Mouse (Mus musculus): ENCODE measurements around the gene Alpi. TPM values are rescaled to one million over a fixed set of nuclear protein-coding genes. Genes with fewer than 3 reads are reported as not detected.

The Alpi gene
- polyA plus RNA-seq, 1 experiment from 2014 or later: not detected

DNA sequence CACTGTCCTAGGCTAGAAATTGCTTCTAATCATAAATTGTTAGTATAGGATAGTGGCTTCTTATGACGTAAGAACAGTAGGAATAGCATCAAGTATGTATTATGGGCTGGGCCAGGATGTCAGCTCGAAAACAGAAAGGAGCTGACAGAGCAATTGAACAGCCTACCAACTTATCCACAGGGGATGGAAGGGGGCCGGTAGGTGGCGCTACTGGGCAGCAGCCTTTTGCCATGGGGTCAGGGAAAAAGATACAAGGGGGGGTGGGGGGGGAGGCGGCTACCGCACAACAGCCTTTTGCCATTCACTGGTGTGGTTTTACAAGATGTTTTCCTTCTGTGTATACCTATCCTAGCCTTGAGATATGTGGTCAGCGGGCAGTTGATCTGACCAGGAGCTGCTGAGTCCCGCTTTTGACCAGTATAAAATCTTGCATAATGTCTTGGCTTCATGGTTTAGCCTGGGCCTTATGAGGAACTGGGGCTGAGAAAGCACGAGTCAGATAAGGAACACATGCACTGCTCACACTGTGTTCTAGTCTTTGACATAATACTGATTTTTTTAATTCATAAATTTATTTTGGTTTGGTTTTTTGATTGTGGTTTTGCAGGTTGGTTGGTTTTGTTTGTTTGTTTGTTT, 10.4 kb upstream of the Alpi start:
- Histone ChIP-seq H3K9me3 (ENCODE audit: control insufficient read depth, low read length) (no peaks in the 10 kb centered on the region), H3K27ac (ENCODE audit: low read depth, low read length) (no peak overlapping the region), H3K4me3 (ENCODE audit: low read depth, low read length) (no peak overlapping the region), H3K27me3 (ENCODE audit: control insufficient read depth, insufficient read depth, low read length) (no peaks in the 10 kb centered on the region), H3K4me2 (replicated peaks; ENCODE audit: low read depth, low read length) (no peak overlapping the region), H3K4me1 (replicated peaks; ENCODE audit: control insufficient read depth, insufficient read depth, low read length) (no peaks in the 10 kb centered on the region), H3K36me3 (ENCODE audit: control insufficient read depth, insufficient read depth, low read length) (no peaks in the 10 kb centered on the region), H3K9ac (ENCODE audit: low read depth, low read length) (no peak overlapping the region)
- DNase-seq (ENCODE audit: low spot score) (peak; percentile 58), ATAC-seq (ENCODE audit: low FRiP score) (no peak)
- 38% methylated on average over 9 of the region's 9 CpGs for WGBS

DNA sequence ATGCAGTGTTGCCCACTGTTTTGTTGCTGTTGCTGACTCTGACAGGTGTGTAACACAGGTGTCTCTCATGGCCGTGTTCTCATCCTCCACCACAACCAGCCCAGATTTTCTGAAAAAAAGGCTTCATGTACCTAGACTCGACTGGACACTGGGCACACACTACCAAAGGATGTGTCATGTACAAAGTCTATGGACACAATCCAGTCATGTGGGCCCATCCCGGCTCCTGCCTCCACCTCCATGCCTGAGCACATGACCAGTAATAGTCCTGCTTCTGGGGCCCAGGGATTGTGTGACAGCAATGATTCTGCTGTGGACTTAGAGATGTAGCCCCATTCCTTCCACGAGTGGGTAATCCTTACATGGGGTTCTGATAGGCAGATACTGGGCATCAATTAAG, 7.2 kb upstream of the Alpi start:
- no peak overlapping the region for H3K4me3 ChIP-seq (ENCODE audit: low read depth, low read length)
- no peak overlapping the region for H3K27ac ChIP-seq (ENCODE audit: low read depth, low read length)
- H3K36me3 ChIP-seq (ENCODE audit: control insufficient read depth, insufficient read depth, low read length): no peaks in the 10 kb centered on the region
- no peak for ATAC-seq (ENCODE audit: low FRiP score)
- no peak overlapping the region for H3K4me2 ChIP-seq (replicated peaks; ENCODE audit: low read depth, low read length)
- WGBS: 86% methylated on average over 4 of the region's 4 CpGs
- no peaks in the 10 kb centered on the region for H3K9me3 ChIP-seq (ENCODE audit: control insufficient read depth, low read length)
- no peak for DNase-seq (ENCODE audit: low spot score)
- H3K4me1 ChIP-seq (replicated peaks; ENCODE audit: control insufficient read depth, insufficient read depth, low read length): no peaks in the 10 kb centered on the region
- H3K27me3 ChIP-seq (ENCODE audit: control insufficient read depth, insufficient read depth, low read length): no peaks in the 10 kb centered on the region
- no peak overlapping the region for H3K9ac ChIP-seq (ENCODE audit: low read depth, low read length)

DNA sequence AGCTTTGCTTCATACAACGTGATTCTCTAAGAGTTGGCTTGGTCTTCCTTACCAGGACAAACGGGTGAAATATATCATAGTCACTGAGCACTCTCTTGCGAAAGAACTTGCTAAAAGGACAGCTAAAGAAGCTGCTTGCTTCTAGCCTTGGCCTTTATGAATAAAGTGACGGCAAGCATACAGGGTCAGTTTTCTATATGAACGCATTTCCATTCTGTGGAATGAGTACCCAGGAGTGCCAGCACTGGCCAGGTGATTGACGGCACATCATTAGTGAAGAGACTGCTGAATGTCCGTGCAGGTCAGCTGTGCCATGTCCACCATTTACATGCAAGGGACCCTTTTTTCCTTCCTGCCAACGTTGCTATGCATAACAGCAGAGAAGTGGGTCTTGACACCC, 5.1 kb upstream of the Alpi start:
- 79% methylated on average over 8 of the region's 8 CpGs for WGBS
- Histone ChIP-seq H3K27ac (ENCODE audit: low read depth, low read length) (no peak overlapping the region), H3K4me2 (replicated peaks; ENCODE audit: low read depth, low read length) (no peak overlapping the region), H3K9ac (ENCODE audit: low read depth, low read length) (no peak overlapping the region), H3K36me3 (ENCODE audit: control insufficient read depth, insufficient read depth, low read length) (no peaks in the 10 kb centered on the region), H3K4me3 (ENCODE audit: low read depth, low read length) (no peak overlapping the region), H3K27me3 (ENCODE audit: control insufficient read depth, insufficient read depth, low read length) (no peaks in the 10 kb centered on the region), H3K4me1 (replicated peaks; ENCODE audit: control insufficient read depth, insufficient read depth, low read length) (no peaks in the 10 kb centered on the region), H3K9me3 (ENCODE audit: control insufficient read depth, low read length) (no peaks in the 10 kb centered on the region)
- DNase-seq (ENCODE audit: low spot score) (no peak), ATAC-seq (ENCODE audit: low FRiP score) (no peak)

DNA sequence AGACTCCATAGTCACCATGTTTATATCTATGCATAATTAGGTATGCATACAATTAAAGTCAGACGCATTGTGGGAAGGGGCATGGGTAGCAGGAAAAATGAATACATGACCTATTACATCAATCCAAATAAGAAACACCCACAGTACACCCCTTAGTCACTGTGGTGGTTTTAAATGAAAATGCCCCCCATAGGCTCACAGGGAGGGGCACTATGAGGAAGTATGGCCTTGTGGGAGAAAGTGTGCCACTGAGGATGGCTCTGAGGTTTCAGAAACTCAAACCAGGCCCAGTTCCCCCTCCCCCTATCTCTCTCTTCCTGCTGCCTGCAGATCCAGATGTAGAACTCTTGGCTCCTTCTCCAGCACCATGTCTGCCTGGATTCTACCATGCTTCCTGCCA, 2.5 kb upstream of the Alpi start:
- H3K36me3 ChIP-seq (ENCODE audit: control insufficient read depth, insufficient read depth, low read length): no peaks in the 10 kb centered on the region

DNA sequence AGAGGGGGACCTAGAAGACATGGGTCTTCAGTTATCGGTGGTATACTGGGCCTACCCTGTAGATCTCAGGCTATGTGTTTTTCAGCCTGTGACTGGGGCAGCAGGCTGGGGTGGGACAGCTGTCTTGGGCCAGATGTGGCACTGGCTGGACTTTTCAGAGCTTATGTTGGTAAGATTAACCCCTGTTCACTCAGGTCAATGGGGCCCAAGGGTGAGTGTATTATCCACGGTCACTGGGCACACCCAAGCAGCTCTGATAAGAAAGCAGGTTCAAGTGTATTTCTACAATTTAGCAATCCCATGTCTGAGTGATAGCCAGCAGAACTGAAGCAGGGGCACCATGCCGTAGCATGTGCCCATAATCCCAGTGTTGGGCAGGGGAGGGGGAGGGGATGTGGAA, 708 bp upstream of the Alpi start:
- 93% methylated on average over 3 of the region's 3 CpGs for WGBS
- Histone ChIP-seq H3K4me1 (replicated peaks; ENCODE audit: control insufficient read depth, insufficient read depth, low read length) (no peaks in the 10 kb centered on the region), H3K4me2 (replicated peaks; ENCODE audit: low read depth, low read length) (no peak overlapping the region), H3K9me3 (ENCODE audit: control insufficient read depth, low read length) (no peaks in the 10 kb centered on the region), H3K4me3 (ENCODE audit: low read depth, low read length) (no peak overlapping the region), H3K27ac (ENCODE audit: low read depth, low read length) (no peak overlapping the region), H3K27me3 (ENCODE audit: control insufficient read depth, insufficient read depth, low read length) (no peaks in the 10 kb centered on the region; the same call in 1 of the 2 replicates), H3K9ac (ENCODE audit: low read depth, low read length) (no peak overlapping the region), H3K36me3 (ENCODE audit: control insufficient read depth, insufficient read depth, low read length) (no peaks in the 10 kb centered on the region)
- no peak for ATAC-seq (ENCODE audit: low FRiP score)
- no peak for DNase-seq (ENCODE audit: low spot score)

More for the DNA sequence above, 2.5 kb upstream of the Alpi start:
- no peak for ATAC-seq (ENCODE audit: low FRiP score)
- 79% methylated on average over 1 of the region's 1 CpGs for WGBS
- Histone ChIP-seq H3K4me3 (ENCODE audit: low read depth, low read length) (no peak overlapping the region), H3K27ac (ENCODE audit: low read depth, low read length) (no peak overlapping the region), H3K9me3 (ENCODE audit: control insufficient read depth, low read length) (no peaks in the 10 kb centered on the region), H3K9ac (ENCODE audit: low read depth, low read length) (no peak overlapping the region), H3K4me2 (replicated peaks; ENCODE audit: low read depth, low read length) (no peak overlapping the region), H3K4me1 (replicated peaks; ENCODE audit: control insufficient read depth, insufficient read depth, low read length) (no peaks in the 10 kb centered on the region), H3K27me3 (ENCODE audit: control insufficient read depth, insufficient read depth, low read length) (no peaks in the 10 kb centered on the region; the same call in 1 of the 2 replicates)
- DNase-seq (ENCODE audit: low spot score): no peak

DNA sequence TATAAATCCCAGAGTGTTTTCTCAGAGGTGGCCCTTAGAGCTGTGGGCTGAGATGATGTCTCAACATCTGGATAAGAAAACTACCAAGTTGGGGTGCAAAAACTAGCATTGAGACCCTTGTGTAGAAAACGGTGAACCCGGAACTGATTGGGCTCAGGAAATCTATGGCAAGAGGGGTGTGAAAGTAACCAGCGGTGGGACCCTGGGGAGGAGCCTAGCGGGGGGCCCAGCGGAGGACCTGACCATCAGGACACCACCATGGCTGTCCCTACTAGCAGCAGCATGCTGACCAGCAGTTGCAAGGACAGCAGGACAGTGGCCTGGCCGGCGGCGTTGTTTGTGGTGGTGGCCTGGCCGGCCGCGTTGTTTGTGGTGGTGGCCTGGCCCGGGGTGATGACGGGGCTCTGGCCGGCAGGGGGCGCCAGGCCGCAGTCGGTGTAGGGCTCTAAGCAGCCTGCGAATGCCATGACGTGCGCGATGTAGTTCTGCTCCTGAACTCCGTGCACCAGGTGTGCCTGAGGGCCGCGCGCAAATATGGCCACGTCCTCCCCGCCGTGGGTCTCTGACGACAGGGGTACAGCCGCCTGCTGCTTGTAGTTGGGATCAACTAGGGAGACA, 2.9 kb downstream of the Alpi start:
- H3K36me3 ChIP-seq (ENCODE audit: control insufficient read depth, insufficient read depth, low read length): no peaks in the 10 kb centered on the region
- H3K4me3 ChIP-seq (ENCODE audit: low read depth, low read length): no peak overlapping the region
- peak overlapping the region; percentile 1; the same call in 1 of the 2 replicates for H3K4me2 ChIP-seq (replicated peaks; ENCODE audit: low read depth, low read length)
- peak; percentile 75 for ATAC-seq (ENCODE audit: low FRiP score)
- H3K9me3 ChIP-seq (ENCODE audit: control insufficient read depth, low read length): no peaks in the 10 kb centered on the region
- H3K4me1 ChIP-seq (replicated peaks; ENCODE audit: control insufficient read depth, insufficient read depth, low read length): no peaks in the 10 kb centered on the region
- no peak overlapping the region for H3K27ac ChIP-seq (ENCODE audit: low read depth, low read length)
- DNase-seq (ENCODE audit: low spot score): peak; percentile 83
- no peaks in the 10 kb centered on the region; the same call in 1 of the 2 replicates for H3K27me3 ChIP-seq (ENCODE audit: control insufficient read depth, insufficient read depth, low read length)
- WGBS: 14% methylated on average over 30 of the region's 30 CpGs
- H3K9ac ChIP-seq (ENCODE audit: low read depth, low read length): no peak overlapping the region

DNA sequence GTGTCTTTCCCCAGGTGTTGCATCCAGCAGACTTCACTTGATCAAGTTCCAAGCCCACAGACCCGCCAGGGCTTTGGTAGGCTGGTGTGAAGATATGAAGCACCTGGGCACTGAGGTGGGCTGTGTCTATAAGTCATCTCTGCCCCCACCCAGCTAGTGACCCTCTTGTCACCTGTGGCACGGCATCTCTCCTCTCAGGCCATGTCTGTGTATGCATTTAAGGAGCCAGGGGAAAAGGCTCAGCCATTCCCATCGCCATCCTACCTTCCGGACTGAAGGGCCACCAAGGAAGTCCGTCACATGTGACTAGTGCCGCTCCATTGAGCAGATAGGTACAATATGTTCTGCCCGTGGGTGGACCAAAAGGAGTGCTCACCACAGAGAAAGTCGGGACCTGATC, 5.8 kb downstream of the Alpi start:
- Histone ChIP-seq H3K9ac (ENCODE audit: low read depth, low read length) (no peak overlapping the region), H3K36me3 (ENCODE audit: control insufficient read depth, insufficient read depth, low read length) (no peaks in the 10 kb centered on the region), H3K4me2 (replicated peaks; ENCODE audit: low read depth, low read length) (no peak overlapping the region), H3K9me3 (ENCODE audit: control insufficient read depth, low read length) (no peaks in the 10 kb centered on the region), H3K27me3 (ENCODE audit: control insufficient read depth, insufficient read depth, low read length) (no peaks in the 10 kb centered on the region; the same call in 1 of the 2 replicates), H3K27ac (ENCODE audit: low read depth, low read length) (no peak overlapping the region), H3K4me3 (ENCODE audit: low read depth, low read length) (no peak overlapping the region), H3K4me1 (replicated peaks; ENCODE audit: control insufficient read depth, insufficient read depth, low read length) (no peaks in the 10 kb centered on the region)
- WGBS: 78% methylated on average over 8 of the region's 8 CpGs
- ATAC-seq (ENCODE audit: low FRiP score) (no peak), DNase-seq (ENCODE audit: low spot score) (no peak)

DNA sequence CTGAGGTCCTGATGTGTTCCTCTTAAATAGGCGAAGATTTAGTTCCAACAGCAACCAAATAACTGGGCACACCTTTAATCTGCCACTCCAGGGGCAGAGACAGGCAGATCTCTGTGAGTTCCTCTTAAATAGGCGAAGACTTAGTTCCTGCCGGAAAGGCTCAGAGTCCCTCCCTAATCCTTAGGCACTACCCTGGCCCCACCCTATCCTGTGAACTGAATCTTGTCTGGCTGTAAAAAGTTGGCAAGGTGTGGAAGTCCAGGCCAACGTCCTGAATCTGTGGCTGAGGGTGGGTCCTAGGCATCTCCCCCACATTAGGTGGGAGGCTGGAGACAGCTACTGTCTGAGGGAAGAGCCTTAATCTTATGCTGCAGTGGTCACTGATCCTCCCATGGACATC, 11.6 kb downstream of the Alpi start, which contains the start of gene Alppl2:
Alppl2 (minus strand) TSS at position 101 of the 400 bp plus-strand sequence.
- no peaks in the 10 kb centered on the region for H3K9me3 ChIP-seq (ENCODE audit: control insufficient read depth, low read length)
- ATAC-seq (ENCODE audit: low FRiP score): no peak
- no peaks in the 10 kb centered on the region for H3K36me3 ChIP-seq (ENCODE audit: control insufficient read depth, insufficient read depth, low read length)
- 80% methylated on average over 4 of the region's 4 CpGs for WGBS
- DNase-seq (ENCODE audit: low spot score): no peak
- H3K27me3 ChIP-seq (ENCODE audit: control insufficient read depth, insufficient read depth, low read length): no peaks in the 10 kb centered on the region
- no peaks in the 10 kb centered on the region for H3K4me1 ChIP-seq (replicated peaks; ENCODE audit: control insufficient read depth, insufficient read depth, low read length)
- no peak within 1 kb of the TSS for H3K27ac ChIP-seq (ENCODE audit: low read depth, low read length)
- H3K4me3 ChIP-seq (ENCODE audit: low read depth, low read length): no peak within 1 kb of the TSS
- H3K9ac ChIP-seq (ENCODE audit: low read depth, low read length): no peak within 1 kb of the TSS
- no peak within 1 kb of the TSS for H3K4me2 ChIP-seq (replicated peaks; ENCODE audit: low read depth, low read length)

DNA sequence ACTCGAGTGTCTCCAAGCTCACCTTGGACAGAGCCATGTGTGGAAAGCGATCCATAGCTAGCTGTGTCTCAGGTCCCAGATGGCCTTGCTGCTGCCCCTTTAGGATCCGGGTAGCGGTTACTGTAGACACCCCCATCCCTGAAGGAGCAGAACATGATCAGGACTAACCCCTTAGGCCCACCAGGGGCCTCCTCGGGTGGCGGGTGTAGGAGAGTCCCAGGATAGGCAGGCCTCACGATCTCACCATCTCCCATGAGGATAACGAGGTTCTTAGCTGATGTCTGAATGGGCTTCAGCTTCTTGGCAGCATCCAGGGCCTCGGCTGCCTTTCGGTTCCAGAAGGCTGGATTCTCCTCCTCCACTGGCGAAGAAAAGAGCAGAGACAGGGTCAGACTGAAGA, 12.2 kb downstream of the Alpi start:
- H3K4me2 ChIP-seq (replicated peaks; ENCODE audit: low read depth, low read length): no peak overlapping the region
- H3K9me3 ChIP-seq (ENCODE audit: control insufficient read depth, low read length): no peaks in the 10 kb centered on the region
- H3K9ac ChIP-seq (ENCODE audit: low read depth, low read length): no peak overlapping the region
- no peak overlapping the region for H3K4me3 ChIP-seq (ENCODE audit: low read depth, low read length)
- H3K27me3 ChIP-seq (ENCODE audit: control insufficient read depth, insufficient read depth, low read length): no peaks in the 10 kb centered on the region
- ATAC-seq (ENCODE audit: low FRiP score) (no peak), DNase-seq (ENCODE audit: low spot score) (no peak)
- H3K36me3 ChIP-seq (ENCODE audit: control insufficient read depth, insufficient read depth, low read length): no peaks in the 10 kb centered on the region
- 95% methylated on average over 11 of the region's 11 CpGs for WGBS
- H3K4me1 ChIP-seq (replicated peaks; ENCODE audit: control insufficient read depth, insufficient read depth, low read length): no peaks in the 10 kb centered on the region
- no peak overlapping the region for H3K27ac ChIP-seq (ENCODE audit: low read depth, low read length)

All from hindbrain, embryonic 11.5 days (tissue).